Mouse (Mus musculus) spleen, postnatal 14 days (tissue): ENCODE results near the gene Magi1.
A peak's percentile ranks its signal among the peaks of the same experiment; 100 is the strongest.

Experiments used
- DNase-seq, 2 experiments: peaks; one replicate each; pipeline ENCODE4 v3.0.0; 2021 to 2022; ENCODE audit warnings: low spot score in 2 of 2

Magi1 gene

GRCm38 (mm10) chr6:94283318-94284061, at the start of gene Magi1:
TSS of gene Magi1 (minus strand) at chr6:94283917.
- DNase-seq = peak; percentile 25 to 36

- DNase-seq = no peak
Measured at GRCm38 (mm10) chr6:94327143-94327542, 43.4 kb upstream of the Magi1 start.

- DNase-seq = no peak
Measured at GRCm38 (mm10) chr6:94316886-94317285, 33.2 kb upstream of the Magi1 start.

GRCm38 (mm10) chr6:94312285-94312684, 28.6 kb upstream of the Magi1 start:
- no peak for DNase-seq

- DNase-seq = no peak
Measured at GRCm38 (mm10) chr6:94308498-94308897, 24.8 kb upstream of the Magi1 start.

GRCm38 (mm10) chr6:94303512-94303911, 19.8 kb upstream of the Magi1 start:
- no peak for DNase-seq

GRCm38 (mm10) chr6:94301804-94302203, 18.1 kb upstream of the Magi1 start:
- DNase-seq = no peak

- no peak for DNase-seq
Measured at GRCm38 (mm10) chr6:94300562-94300961, 16.8 kb upstream of the Magi1 start.

GRCm38 (mm10) chr6:94287387-94287786, 3.7 kb upstream of the Magi1 start:
- no peak for DNase-seq

GRCm38 (mm10) chr6:94286555-94286954, 2.8 kb upstream of the Magi1 start:
- no peak for DNase-seq

- DNase-seq = no peak
Measured at GRCm38 (mm10) chr6:94284089-94284825, 540 bp upstream of the Magi1 start.

- no peak for DNase-seq
Measured at GRCm38 (mm10) chr6:94282301-94283241, 1.1 kb downstream of the Magi1 start.

GRCm38 (mm10) chr6:94281606-94282280, 2.0 kb downstream of the Magi1 start:
- no peak for DNase-seq

- DNase-seq = no peak
Measured at GRCm38 (mm10) chr6:94273941-94274340, 9.8 kb downstream of the Magi1 start.

GRCm38 (mm10) chr6:94270001-94270400, 13.7 kb downstream of the Magi1 start:
- DNase-seq = no peak

- no peak for DNase-seq
Measured at GRCm38 (mm10) chr6:94269174-94269573, 14.5 kb downstream of the Magi1 start.

GRCm38 (mm10) chr6:94265244-94265935, 18.3 kb downstream of the Magi1 start:
- no peak for DNase-seq

GRCm38 (mm10) chr6:94264183-94264941, 19.4 kb downstream of the Magi1 start:
- no peak for DNase-seq

- no peak for DNase-seq
Measured at GRCm38 (mm10) chr6:94260831-94261230, 22.9 kb downstream of the Magi1 start.

- DNase-seq = no peak
Measured at GRCm38 (mm10) chr6:94259981-94260380, 23.7 kb downstream of the Magi1 start.
